Mouse (Mus musculus) large intestine, adult 2 months (tissue): ENCODE results near the gene Slc43a1. TPM values are rescaled to one million over a fixed set of nuclear protein-coding genes. Genes with fewer than 3 reads are reported as not detected.
"Not testable (repeated sequence)": the region's sequence is repeated elsewhere in the genome, so short reads cannot be mapped to it uniquely, and the experiment has no call there.

Experiments
- DNase-seq: peaks from one replicate; pipeline ENCODE4 v3.0.0-alpha.2; 2012; ENCODE audit warnings: low read depth, low spot score
- WGBS: fragments of 180-500 bp; shearing (Covaris S2); methylation state at CpG from one replicate; pipeline ENCODE4 v1.1.7; 2018; 5-methylcytosine and 5-hydroxymethylcytosine counted together
- polyA plus RNA-seq: library from polyadenylated mRNA; depleted of rRNA; stranded (reverse); fragments of >200 nt; gene quantifications from 2 replicates; pipeline ENCODE4 v1.2.3, GENCODE M21; 2012; rRNA removed

Gene Slc43a1
- polyA plus RNA-seq, 1 experiment, result 6.8 TPM

GRCm38 (mm10) chr2:84887411-84888271, 49.0 kb downstream of the Slc43a1 start:
- WGBS, result under 1% methylated on average over 58 of the region's 58 CpGs
- no peak for DNase-seq

- WGBS, result 3% methylated on average over 28 of the region's 28 CpGs
- no peak for DNase-seq
Observed at GRCm38 (mm10) chr2:84888657-84889315, 50.1 kb downstream of the Slc43a1 start.

GRCm38 (mm10) chr2:84889316-84890044, 50.8 kb downstream of the Slc43a1 start:
- 15% methylated on average over 14 of the region's 14 CpGs for WGBS
- DNase-seq, result no peak

GRCm38 (mm10) chr2:84890045-84890340, 51.3 kb downstream of the Slc43a1 start:
- no peak for DNase-seq
- 1% methylated on average over 5 of the region's 5 CpGs for WGBS

GRCm38 (mm10) chr2:84893359-84893758, 54.7 kb downstream of the Slc43a1 start:
- no peak for DNase-seq
- WGBS, result 57% methylated on average over 6 of the region's 6 CpGs

- WGBS, result 39% methylated on average over 4 of the region's 4 CpGs
- DNase-seq, result no peak
Observed at GRCm38 (mm10) chr2:84895495-84896198, 57.0 kb downstream of the Slc43a1 start.

GRCm38 (mm10) chr2:84896686-84897085, 58.0 kb downstream of the Slc43a1 start:
- DNase-seq, result not testable (repeated sequence)
- WGBS, result 89% methylated on average over 6 of the region's 6 CpGs

- DNase-seq, result no peak
- 55% methylated on average over 3 of the region's 3 CpGs for WGBS
Observed at GRCm38 (mm10) chr2:84912722-84913121, 74.1 kb downstream of the Slc43a1 start.

Other genes starting within 250 kb of the Slc43a1 start
- gene Ctnnd1, start 188.1 kb upstream of the Slc43a1 start, polyA plus RNA-seq, result 71.8 and 112 TPM in 2 replicates
- gene Btbd18, start 179.8 kb upstream of the Slc43a1 start, polyA plus RNA-seq, result not detected in 2 replicates
- 47.3 and 56.9 TPM in 2 replicates for gene Selenoh, start 168.1 kb upstream of the Slc43a1 start, polyA plus RNA-seq
- gene Gm28635, start 160.8 kb upstream of the Slc43a1 start, polyA plus RNA-seq, result not detected in 2 replicates
- gene Med19, start 160.4 kb upstream of the Slc43a1 start, polyA plus RNA-seq, result 8.4 and 9.8 TPM in 2 replicates
- gene Tmx2, start 159.7 kb upstream of the Slc43a1 start, polyA plus RNA-seq, result 66.2 and 77.2 TPM in 2 replicates
- 35.1 and 53.5 TPM in 2 replicates for gene Zdhhc5, start 123.7 kb upstream of the Slc43a1 start, polyA plus RNA-seq
- 15.5 and 17.5 TPM in 2 replicates for gene Clp1, start 111.5 kb upstream of the Slc43a1 start, polyA plus RNA-seq
- 0.82 and 1.5 TPM in 2 replicates for gene Ypel4, start 104.8 kb upstream of the Slc43a1 start, polyA plus RNA-seq
- gene Gm19426, start 95.2 kb upstream of the Slc43a1 start, polyA plus RNA-seq, result 0.29 and 0.37 TPM in 2 replicates
- gene Serping1, start 63.4 kb upstream of the Slc43a1 start, polyA plus RNA-seq, result 146 and 183 TPM in 2 replicates
- gene Ube2l6, start 40.0 kb upstream of the Slc43a1 start, polyA plus RNA-seq, result 59.1 and 85.6 TPM in 2 replicates
- gene Smtnl1, start 16.2 kb upstream of the Slc43a1 start, polyA plus RNA-seq, result 0.14 TPM in 1 of 2 replicates, not detected in the other
- 40.7 and 41.7 TPM in 2 replicates for gene Timm10, start 11.9 kb upstream of the Slc43a1 start, polyA plus RNA-seq
- gene Rtn4rl2, start 47.9 kb downstream of the Slc43a1 start, polyA plus RNA-seq, result 1.7 and 2.1 TPM in 2 replicates
- gene Slc43a3, start 97.7 kb downstream of the Slc43a1 start, polyA plus RNA-seq, result 21.8 and 48.3 TPM in 2 replicates
- 0.81 and 1.3 TPM in 2 replicates for gene Prg2, start 141.6 kb downstream of the Slc43a1 start, polyA plus RNA-seq
- not detected in 2 replicates for gene Prg3, start 149.4 kb downstream of the Slc43a1 start, polyA plus RNA-seq
- 87.8 and 93.3 TPM in 2 replicates for gene Ssrp1, start 198.4 kb downstream of the Slc43a1 start, polyA plus RNA-seq
- 0.24 and 0.53 TPM in 2 replicates for gene P2rx3, start 198.6 kb downstream of the Slc43a1 start, polyA plus RNA-seq
- gene Tnks1bp1, start 209.2 kb downstream of the Slc43a1 start, polyA plus RNA-seq, result 29.0 and 39.9 TPM in 2 replicates